27 mouse cellular contexts compared by ENCODE assay signal in genomic region chr17:27583185-27583894, GRCm38 (mm10). TPM values are rescaled to one million over a fixed set of nuclear protein-coding genes. Genes with fewer than 3 reads are reported as not detected.
DNase-seq lines count a peak whose midpoint lies in the region; ATAC-seq and TF ChIP-seq lines count a peak whose summit lies in the region.
"Had no signal": no experiment of that assay in that cellular context is flagged by ENCODE, and none has a peak within 500 bp of the region (broad histone marks: within the 10 kb centered on the region; RNA-seq: fewer than 3 reads in every experiment).

No protein-coding gene starts in this region.

- TF ChIP-seq RAD21 in MEL (IDR thresholded peaks at IDR 0.05; ENCODE audit: low read depth, low read length), result no peak

- no peak overlapping the region for H3K4me3 ChIP-seq in MEL (ENCODE audit: control insufficient read depth in 1 of 2, insufficient read depth in 1 of 2, low read depth in 2 of 2, low read length in 2 of 2)
- no peak overlapping the region for H3K4me3 ChIP-seq in liver, embryonic 12.5 days
- H3K4me3 ChIP-seq in midbrain, embryonic 10.5 days, result no peak overlapping the region
- H3K4me3 ChIP-seq: embryonic facial prominence, embryonic 12.5 days; limb, embryonic 10.5 days had no signal

- 41% methylated on average over 13 of the region's 13 CpGs for WGBS in liver, embryonic 12.5 days (ENCODE audit: insufficient replicate concordance)
- 93% methylated on average over 13 of the region's 13 CpGs for WGBS in midbrain, embryonic 10.5 days

- H3K9me3 ChIP-seq in MEL (replicated peaks; ENCODE audit: insufficient read depth, low read length), result no peaks in the 10 kb centered on the region
- no peaks in the 10 kb centered on the region for H3K9me3 ChIP-seq in liver, embryonic 12.5 days (replicated peaks)
- H3K9me3 ChIP-seq in midbrain, embryonic 10.5 days (replicated peaks), result no peaks in the 10 kb centered on the region
- H3K9me3 ChIP-seq: embryonic facial prominence, embryonic 12.5 days; limb, embryonic 10.5 days had no signal

- peak in 1 of 2 experiments; percentile 11; a peak in 3 of 4 replicates for TF ChIP-seq EP300 in MEL (IDR thresholded peaks at IDR 0.05; ENCODE audit: low read depth in 1 of 2, low read length in 2 of 2)

- TF ChIP-seq POLR2A in MEL (IDR thresholded peaks at IDR 0.05; ENCODE audit: control insufficient read depth in 1 of 2, insufficient read depth in 1 of 2, low read depth in 1 of 2, low read length in 2 of 2, poor library complexity in 1 of 2), result no peak

- H3K36me3 ChIP-seq in MEL (ENCODE audit: control insufficient read depth in 1 of 2, insufficient read depth in 2 of 2, low read length in 2 of 2), result peaks cover 7 to 22% of the 10 kb centered on the region in 2 experiments
- H3K36me3 ChIP-seq in liver, embryonic 12.5 days, result peaks cover 84% of the 10 kb centered on the region
- H3K36me3 ChIP-seq in midbrain, embryonic 10.5 days, result peaks cover 100% of the 10 kb centered on the region

- peak; percentile 62 for DNase-seq in A20 (ENCODE audit: low read depth, low spot score)
- DNase-seq in MEL (ENCODE audit: low read depth, low spot score), result peak; percentile 86
- DNase-seq in testis, postnatal 10 days (ENCODE audit: low spot score), result no peak
- no peak for DNase-seq in cerebellum, postnatal 14 days
- DNase-seq in midbrain, embryonic 10.5 days (ENCODE audit: low spot score), result no peak
- DNase-seq: adrenal gland, postnatal 14 days; cerebellum, adult 2 months; forebrain, postnatal 0 days; gastrocnemius, postnatal 14 days; kidney, postnatal 4 days; layer of hippocampus, postnatal 36 days; lung, adult 2 months; lung, postnatal 4 days; thymus, postnatal 14 days had no signal

- no peak overlapping the region for H3K4me2 ChIP-seq in liver, embryonic 12.5 days
- H3K4me2 ChIP-seq: embryonic facial prominence, embryonic 12.5 days had no signal

- TF ChIP-seq CTCF in MEL (IDR thresholded peaks at IDR 0.05 in 2 of 3, conservative IDR thresholded peaks at IDR 0.05 in 1 of 3; ENCODE audit: control insufficient read depth in 1 of 3, insufficient read depth in 1 of 3, low read depth in 2 of 3, low read length in 3 of 3, poor library complexity in 1 of 3, severe bottlenecking in 1 of 3), result no peak

- peak; percentile 60 for ATAC-seq in liver, embryonic 12.5 days
- peak; percentile 79 for ATAC-seq in megakaryocyte progenitor cell, adult 5-6 weeks (replicated peaks; ENCODE audit: poor library complexity)
- ATAC-seq in frontal cortex, adult (ENCODE audit: low TSS enrichment), result no peak
- ATAC-seq: forebrain, postnatal 0 days; midbrain, embryonic 16.5 days had no signal

- no peaks in the 10 kb centered on the region for H3K27me3 ChIP-seq in MEL (ENCODE audit: control insufficient read depth in 1 of 2, insufficient read depth in 2 of 2, low read length in 2 of 2)
- no peaks in the 10 kb centered on the region for H3K27me3 ChIP-seq in liver, embryonic 12.5 days (replicated peaks)
- H3K27me3 ChIP-seq in midbrain, embryonic 10.5 days (ENCODE audit: low read depth, poor library complexity, severe bottlenecking), result no peaks in the 10 kb centered on the region
- H3K27me3 ChIP-seq: embryonic facial prominence, embryonic 12.5 days had no signal

- peaks cover 2% of the 10 kb centered on the region; the same call in 1 of the 2 replicates for H3K79me2 ChIP-seq in MEL (ENCODE audit: control insufficient read depth, insufficient read depth, low read length, poor library complexity)

- H3K27ac ChIP-seq in MEL (ENCODE audit: control insufficient read depth, low read depth, low read length), result peak overlapping the region; percentile 86
- peak overlapping the region; percentile 41 for H3K27ac ChIP-seq in liver, embryonic 12.5 days
- no peak overlapping the region for H3K27ac ChIP-seq in midbrain, embryonic 10.5 days (replicated peaks)
- H3K27ac ChIP-seq: embryonic facial prominence, embryonic 12.5 days; limb, embryonic 10.5 days had no signal

- peaks cover 16 to 19% of the 10 kb centered on the region in 2 experiments for H3K4me1 ChIP-seq in MEL (ENCODE audit: control insufficient read depth in 1 of 2, insufficient read depth in 2 of 2, low read length in 2 of 2)
- H3K4me1 ChIP-seq in liver, embryonic 12.5 days, result peaks cover 70% of the 10 kb centered on the region
- H3K4me1 ChIP-seq in midbrain, embryonic 10.5 days, result peaks cover 16% of the 10 kb centered on the region
- H3K4me1 ChIP-seq: embryonic facial prominence, embryonic 12.5 days had no signal

- no peak overlapping the region; the same call in none of the 2 replicates for H3K9ac ChIP-seq in MEL (ENCODE audit: control insufficient read depth, low read depth, low read length, poor library complexity, severe bottlenecking)
- no peak overlapping the region; the same call in 1 of the 2 replicates for H3K9ac ChIP-seq in liver, embryonic 12.5 days
- H3K9ac ChIP-seq: embryonic facial prominence, embryonic 12.5 days; forebrain, postnatal 0 days had no signal

TF ChIP-seq in MEL, 35 proteins besides CTCF, POLR2A, EP300 and RAD21 (continues in another document):
- TF ChIP-seq ETS1 (IDR thresholded peaks at IDR 0.05; ENCODE audit: low read depth, low read length) (peak; percentile 36), SIN3A (IDR thresholded peaks at IDR 0.05; ENCODE audit: low read length) (peak; percentile 53; the same call in 1 of the 2 replicates), HCFC1 (IDR thresholded peaks at IDR 0.05; ENCODE audit: low read depth, low read length) (no peak), ELF1 (IDR thresholded peaks at IDR 0.05; ENCODE audit: low read depth, low read length) (0 out of 2 replicates have a peak, but pooled peaks have one; percentile 9), TCF12 (IDR thresholded peaks at IDR 0.05; ENCODE audit: low read depth, low read length) (no peak), MYC (IDR thresholded peaks at IDR 0.05; ENCODE audit: low read depth, low read length) (peak; percentile 68; the same call in 1 of the 2 replicates), BHLHE40 (IDR thresholded peaks at IDR 0.05; ENCODE audit: borderline replicate concordance, low read depth, low read length) (peak; percentile 72; the same call in 1 of the 2 replicates), POLR2AphosphoS5 (IDR thresholded peaks at IDR 0.05; ENCODE audit: borderline replicate concordance, low read depth, low read length) (no peak), NELFE (IDR thresholded peaks at IDR 0.05; ENCODE audit: low read depth, low read length) (no peak), USF2 (IDR thresholded peaks at IDR 0.05; ENCODE audit: borderline replicate concordance in 1 of 2, insufficient read depth in 1 of 2, low read depth in 1 of 2, low read length in 2 of 2) (no peak), MXI1 (IDR thresholded peaks at IDR 0.05; ENCODE audit: low read depth, low read length) (peak; percentile 95), GATA1 (IDR thresholded peaks at IDR 0.05; ENCODE audit: low read depth, low read length) (0 out of 2 replicates have a peak, but pooled peaks have one; percentile 22), ZC3H11A (IDR thresholded peaks at IDR 0.05; ENCODE audit: low read depth, low read length) (no peak), JUND (IDR thresholded peaks at IDR 0.05; ENCODE audit: low read depth, low read length) (no peak)

RNA-seq across cellular contexts. Expression of gene AI413582, which starts 17.8 kb away (rescaled TPM):
- total RNA-seq in MEL (2012; rRNA removed), result 20.6 and 21.5 TPM in 2 replicates
- polyA plus RNA-seq in MEL (2012; ENCODE audit: insufficient read depth in 1 of 2, insufficient read length in 2 of 2, low read depth in 1 of 2, low replicate concordance in 2 of 2, missing spikeins in 1 of 2), result 10 to 100 TPM in 1 of 2 experiments, not detected in 1; 56.5 TPM
- 14.1 and 16.8 TPM in 2 replicates for polyA plus RNA-seq in liver, embryonic 12.5 days (2016; fragmentation: Nextera tagmentation; extraction: Ambion mirVana)
- total RNA-seq in megakaryocyte progenitor cell, adult 5-6 weeks (2015), result 31.0 and 31.6 TPM in 2 replicates
- 32.3 and 46.0 TPM in 2 replicates for total RNA-seq in megakaryocyte progenitor cell, adult 5-6 weeks (2017)
- 16.4 and 19.2 TPM in 2 replicates for polyA plus RNA-seq in midbrain, embryonic 10.5 days (2016; fragmentation: Nextera tagmentation; extraction: Ambion mirVana)

RNA-seq across cellular contexts. Expression of gene Hmga1, which starts 27.0 kb away (rescaled TPM):
- 96.0 and 106 TPM in 2 replicates for total RNA-seq in MEL (2012; rRNA removed)
- polyA plus RNA-seq in MEL (2012; ENCODE audit: insufficient read depth in 1 of 2, insufficient read length in 2 of 2, low read depth in 1 of 2, low replicate concordance in 2 of 2, missing spikeins in 1 of 2), result 100 to 1,000 TPM in 1 of 2 experiments, not detected in 1; 112 TPM
- polyA plus RNA-seq in liver, embryonic 12.5 days (2016; fragmentation: Nextera tagmentation; extraction: Ambion mirVana), result 295 and 306 TPM in 2 replicates
- total RNA-seq in megakaryocyte progenitor cell, adult 5-6 weeks (2015), result 405 and 414 TPM in 2 replicates
- total RNA-seq in megakaryocyte progenitor cell, adult 5-6 weeks (2017), result 220 and 239 TPM in 2 replicates
- polyA plus RNA-seq in midbrain, embryonic 10.5 days (2016; fragmentation: Nextera tagmentation; extraction: Ambion mirVana), result 620 and 831 TPM in 2 replicates

RNA-seq across cellular contexts. Expression of gene Nudt3, which starts 40.0 kb away (rescaled TPM):
- total RNA-seq in MEL (2012; rRNA removed), result 93.8 and 96.5 TPM in 2 replicates
- 100 to 1,000 TPM in 1 of 2 experiments, 10 to 100 TPM in 1; 97.0 to 258 TPM for polyA plus RNA-seq in MEL (2012; ENCODE audit: insufficient read depth in 1 of 2, insufficient read length in 2 of 2, low read depth in 1 of 2, low replicate concordance in 2 of 2, missing spikeins in 1 of 2)
- polyA plus RNA-seq in liver, embryonic 12.5 days (2016; fragmentation: Nextera tagmentation; extraction: Ambion mirVana), result 51.2 and 53.9 TPM in 2 replicates
- total RNA-seq in megakaryocyte progenitor cell, adult 5-6 weeks (2015), result 70.9 and 74.6 TPM in 2 replicates
- total RNA-seq in megakaryocyte progenitor cell, adult 5-6 weeks (2017), result 171 and 186 TPM in 2 replicates
- polyA plus RNA-seq in midbrain, embryonic 10.5 days (2016; fragmentation: Nextera tagmentation; extraction: Ambion mirVana), result 90.0 and 109 TPM in 2 replicates

RNA-seq across cellular contexts. Expression of gene RPS10-NUDT3, which starts 51.7 kb away (rescaled TPM):
- total RNA-seq in MEL (2012; rRNA removed), result not detected in 2 replicates
- 10 to 100 TPM in 1 of 2 experiments, not detected in 1; 37.3 TPM for polyA plus RNA-seq in MEL (2012; ENCODE audit: insufficient read depth in 1 of 2, insufficient read length in 2 of 2, low read depth in 1 of 2, low replicate concordance in 2 of 2, missing spikeins in 1 of 2)
- not detected in 2 replicates for polyA plus RNA-seq in liver, embryonic 12.5 days (2016; fragmentation: Nextera tagmentation; extraction: Ambion mirVana)
- not detected in 2 replicates for total RNA-seq in megakaryocyte progenitor cell, adult 5-6 weeks (2015)
- not detected in 2 replicates for total RNA-seq in megakaryocyte progenitor cell, adult 5-6 weeks (2017)
- polyA plus RNA-seq in midbrain, embryonic 10.5 days (2016; fragmentation: Nextera tagmentation; extraction: Ambion mirVana), result not detected in 2 replicates
- total RNA-seq: adrenal gland, postnatal 14 days; forebrain, postnatal 0 days; gastrocnemius, postnatal 14 days; layer of hippocampus, postnatal 36 days had no signal
- polyA plus RNA-seq: C2C12; embryonic facial prominence, embryonic 12.5 days; forebrain, postnatal 0 days; heart, embryonic 16.5 days; hindbrain, embryonic 11.5 days; intestine, embryonic 14.5 days; kidney, embryonic 14.5 days; limb, embryonic 10.5 days; lung, adult 2 months; midbrain, embryonic 16.5 days; neural tube, embryonic 11.5 days; stomach, embryonic 16.5 days had no signal

RNA-seq across cellular contexts. Expression of gene Rps10, which starts 53.1 kb away (rescaled TPM):
- 3,087 and 3,166 TPM in 2 replicates for total RNA-seq in MEL (2012; rRNA removed)
- polyA plus RNA-seq in MEL (2012; ENCODE audit: insufficient read depth in 1 of 2, insufficient read length in 2 of 2, low read depth in 1 of 2, low replicate concordance in 2 of 2, missing spikeins in 1 of 2), result 1,000 to 10,000 TPM; 3,057 to 3,899 TPM
- polyA plus RNA-seq in liver, embryonic 12.5 days (2016; fragmentation: Nextera tagmentation; extraction: Ambion mirVana), result 898 and 941 TPM in 2 replicates
- 2,101 and 2,175 TPM in 2 replicates for total RNA-seq in megakaryocyte progenitor cell, adult 5-6 weeks (2015)
- 2,717 and 3,085 TPM in 2 replicates for total RNA-seq in megakaryocyte progenitor cell, adult 5-6 weeks (2017)
- 731 and 876 TPM in 2 replicates for polyA plus RNA-seq in midbrain, embryonic 10.5 days (2016; fragmentation: Nextera tagmentation; extraction: Ambion mirVana)

Comparison
In these comparisons a context has a peak if more than half of its experiments do, and no peak if none do; other contexts are left out.
1. DNase-seq: peak in A20 (single experiment) and MEL (single experiment); none in testis, postnatal 10 days (single experiment), cerebellum, postnatal 14 days (0 of 2) and midbrain, embryonic 10.5 days (single experiment).